Mouse (Mus musculus) midbrain, postnatal 0 days (tissue): ENCODE measurements at regions not wholly inside any gene's neighbourhood (a gene's known extent, or its start where the extent isn't known, plus 50 kb on each side); places are given as distances from the start of the nearest gene placed in this dataset.

ENCODE experiments used
- ATAC-seq: fragments of 200-750 bp; cut with Nextera tagmentation; 2 replicates; pipeline ENCODE4 v1.8.0; 2017; ENCODE audit warnings: moderate number of reproducible peaks, mild to moderate bottlenecking, moderate TSS enrichment, moderate library complexity; ENCODE audit not compliant: low FRiP score
- DNase-seq: peaks from one replicate; pipeline ENCODE4 v3.0.0-alpha.2; 2015; ENCODE audit warnings: low spot score
- H3K27ac ChIP-seq: fragments of 300-500 bp; sonication (generic); 2 replicates; pipeline ENCODE4 v1.5.1; 2014; ENCODE audit warnings: low read depth, mild to moderate bottlenecking, low read length, mixed read lengths
- H3K27me3 ChIP-seq: fragments of 300-500 bp; sonication (generic); 2 replicates; pipeline ENCODE4 v1.6.1; 2014; ENCODE audit warnings: low read length, control low read depth, mixed read lengths; ENCODE audit not compliant: insufficient read depth
- H3K36me3 ChIP-seq: fragments of 300-500 bp; sonication (generic); 2 replicates; pipeline ENCODE4 v1.6.1; 2014; ENCODE audit warnings: low read length, control low read depth, mixed read lengths; ENCODE audit not compliant: insufficient read depth
- H3K4me1 ChIP-seq: fragments of 300-500 bp; sonication (generic); 2 replicates; pipeline ENCODE4 v1.6.1; 2014; ENCODE audit warnings: mild to moderate bottlenecking, control low read depth, antibody characterized with exemption, low read length, mixed read lengths; ENCODE audit not compliant: insufficient read depth
- H3K4me2 ChIP-seq: fragments of 300-500 bp; sonication (generic); 2 replicates; pipeline ENCODE4 v1.6.1; 2014; ENCODE audit warnings: low read depth, mild to moderate bottlenecking, low read length, mixed read lengths; ENCODE audit not compliant: poor library complexity, severe bottlenecking
- H3K4me3 ChIP-seq: fragments of 300-500 bp; sonication (generic); 2 replicates; pipeline ENCODE4 v1.5.1; 2014; ENCODE audit warnings: low read depth, mild to moderate bottlenecking, low read length, moderate library complexity
- H3K9ac ChIP-seq: fragments of 300-500 bp; sonication (generic); replicated peaks from 2 replicates; pipeline ENCODE4 v1.6.1; 2014; ENCODE audit warnings: mild to moderate bottlenecking, low read length, moderate library complexity, mixed read lengths; ENCODE audit not compliant: poor library complexity, severe bottlenecking
- H3K9me3 ChIP-seq: fragments of 300-500 bp; sonication (generic); 2 replicates; pipeline ENCODE4 v1.6.1; 2016; ENCODE audit warnings: low read length, control low read depth
- CTCF ChIP-seq: IDR thresholded peaks from 2 replicates; pipeline ENCODE4 v1.5.1; 2016; ENCODE audit warnings: antibody characterized with exemption, mild to moderate bottlenecking
- WGBS: fragments of 180-500 bp; shearing (Covaris S2); extraction: QIAGEN DNeasy Blood & Tissue Kit; methylation state at CpG from one replicate; pipeline ENCODE4 v1.1.7; 2014; 5-methylcytosine and 5-hydroxymethylcytosine counted together

DNA sequence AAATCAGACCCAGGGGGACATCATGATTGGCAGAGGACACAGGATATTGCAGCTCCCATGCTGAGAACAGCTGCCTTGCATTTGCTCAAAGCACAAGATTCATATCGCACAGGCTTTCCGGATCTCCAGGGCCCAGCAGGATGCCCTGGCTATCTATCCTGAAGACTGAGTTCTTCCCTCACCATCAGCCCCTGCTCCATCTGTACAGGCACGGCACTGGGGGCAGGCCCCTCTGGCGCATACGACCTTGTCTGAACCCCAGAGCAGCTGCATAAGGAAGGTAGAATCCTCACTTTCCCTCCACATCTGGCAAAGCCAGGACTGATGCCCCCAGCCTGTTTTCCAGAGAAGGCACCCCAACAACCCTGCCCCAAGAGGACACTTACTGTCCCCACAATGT, 266.8 kb downstream of the Tns1 start:
- no peaks in the 10 kb centered on the region for H3K27me3 ChIP-seq
- no peak overlapping the region for H3K9ac ChIP-seq
- H3K36me3 ChIP-seq: no peaks in the 10 kb centered on the region
- no peak overlapping the region for H3K27ac ChIP-seq
- no peak overlapping the region for H3K4me3 ChIP-seq
- no peaks in the 10 kb centered on the region for H3K4me1 ChIP-seq
- TF ChIP-seq CTCF: no peak
- peak; percentile 32 for DNase-seq
- 67% methylated on average over 5 of the region's 5 CpGs for WGBS
- no peak for ATAC-seq
- H3K9me3 ChIP-seq: no peaks in the 10 kb centered on the region
- H3K4me2 ChIP-seq: no peak overlapping the region

DNA sequence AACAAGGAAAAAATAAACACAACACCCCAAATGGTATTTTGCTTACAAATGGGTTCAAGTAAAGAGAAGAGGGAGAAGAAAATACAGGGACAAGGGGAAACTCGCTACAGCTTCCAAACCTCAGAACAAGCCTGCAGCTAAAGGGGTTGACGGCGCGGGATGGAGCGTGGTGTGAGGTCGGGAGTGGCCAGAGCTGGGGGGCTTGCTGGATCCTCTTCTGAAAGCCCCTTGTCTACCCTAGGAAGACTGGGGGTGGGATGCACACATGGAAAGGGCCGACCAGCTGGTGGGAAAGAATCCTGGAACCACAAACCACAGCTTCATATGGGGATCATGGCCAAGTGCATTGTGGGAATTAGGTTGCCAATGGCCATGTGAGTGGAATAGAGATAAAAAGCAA, 267.4 kb downstream of the Tns1 start:
- no peaks in the 10 kb centered on the region for H3K9me3 ChIP-seq
- H3K27me3 ChIP-seq: no peaks in the 10 kb centered on the region
- TF ChIP-seq CTCF: no peak
- DNase-seq (no peak), ATAC-seq (no peak)
- no peak overlapping the region for H3K9ac ChIP-seq
- H3K27ac ChIP-seq: no peak overlapping the region
- 94% methylated on average over 7 of the region's 7 CpGs for WGBS
- no peak overlapping the region for H3K4me3 ChIP-seq
- no peaks in the 10 kb centered on the region for H3K4me1 ChIP-seq
- no peaks in the 10 kb centered on the region for H3K36me3 ChIP-seq
- H3K4me2 ChIP-seq: no peak overlapping the region

GRCm38 (mm10) chr1:73855306-73855705, 268.9 kb downstream of the Tns1 start:
- 95% methylated on average over 4 of the region's 4 CpGs for WGBS

DNA sequence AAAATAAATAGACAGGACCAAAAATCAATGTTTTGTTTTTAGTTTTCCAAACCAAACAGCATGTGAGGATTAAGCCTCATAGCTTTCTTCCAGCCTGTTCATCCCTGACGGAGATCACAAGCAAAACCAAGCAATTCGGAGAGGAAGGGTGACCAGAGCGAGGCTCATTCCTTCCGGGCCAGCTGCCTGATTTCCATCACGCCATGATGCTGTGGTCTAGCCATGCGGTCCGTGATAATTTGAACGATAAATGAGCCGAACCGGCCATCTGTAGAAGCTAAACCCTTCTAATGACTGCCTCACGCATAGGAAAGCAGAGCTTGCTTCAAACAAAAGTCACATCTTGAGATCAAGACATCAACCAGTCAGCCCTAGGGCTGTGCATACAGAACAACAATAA, 270.4 kb downstream of the Tns1 start:
- H3K27me3 ChIP-seq: no peaks in the 10 kb centered on the region
- no peaks in the 10 kb centered on the region for H3K36me3 ChIP-seq
- no peak overlapping the region for H3K4me2 ChIP-seq
- TF ChIP-seq CTCF: no peak
- no peak overlapping the region for H3K9ac ChIP-seq
- H3K9me3 ChIP-seq: no peaks in the 10 kb centered on the region
- H3K4me3 ChIP-seq: no peak overlapping the region
- no peak overlapping the region for H3K27ac ChIP-seq
- DNase-seq (peak; percentile 72), ATAC-seq (0 out of 2 replicates have a peak, but pooled peaks have one; percentile 18)
- no peaks in the 10 kb centered on the region for H3K4me1 ChIP-seq
- WGBS: 40% methylated on average over 11 of the region's 11 CpGs

More at GRCm38 (mm10) chr1:73855306-73855705, 268.9 kb downstream of the Tns1 start:
- ATAC-seq (no peak), DNase-seq (no peak)
- H3K27me3 ChIP-seq: no peaks in the 10 kb centered on the region
- no peak overlapping the region for H3K4me3 ChIP-seq
- H3K27ac ChIP-seq: no peak overlapping the region
- H3K4me1 ChIP-seq: no peaks in the 10 kb centered on the region
- no peak overlapping the region for H3K4me2 ChIP-seq
- no peaks in the 10 kb centered on the region for H3K9me3 ChIP-seq
- no peak for TF ChIP-seq CTCF
- H3K9ac ChIP-seq: no peak overlapping the region
- H3K36me3 ChIP-seq: no peaks in the 10 kb centered on the region

GRCm38 (mm10) chr1:73850173-73851014, 273.9 kb downstream of the Tns1 start:
- WGBS: 27% methylated on average over 11 of the region's 11 CpGs
- Histone ChIP-seq H3K27ac (no peak overlapping the region), H3K4me3 (no peak overlapping the region), H3K36me3 (no peaks in the 10 kb centered on the region), H3K9ac (no peak overlapping the region), H3K4me1 (no peaks in the 10 kb centered on the region), H3K27me3 (no peaks in the 10 kb centered on the region; the same call in 1 of the 2 replicates), H3K9me3 (no peaks in the 10 kb centered on the region), H3K4me2 (no peak overlapping the region)
- TF ChIP-seq CTCF: no peak
- DNase-seq (peak; percentile 89), ATAC-seq (0 out of 2 replicates have a peak, but pooled peaks have one; percentile 27)

DNA sequence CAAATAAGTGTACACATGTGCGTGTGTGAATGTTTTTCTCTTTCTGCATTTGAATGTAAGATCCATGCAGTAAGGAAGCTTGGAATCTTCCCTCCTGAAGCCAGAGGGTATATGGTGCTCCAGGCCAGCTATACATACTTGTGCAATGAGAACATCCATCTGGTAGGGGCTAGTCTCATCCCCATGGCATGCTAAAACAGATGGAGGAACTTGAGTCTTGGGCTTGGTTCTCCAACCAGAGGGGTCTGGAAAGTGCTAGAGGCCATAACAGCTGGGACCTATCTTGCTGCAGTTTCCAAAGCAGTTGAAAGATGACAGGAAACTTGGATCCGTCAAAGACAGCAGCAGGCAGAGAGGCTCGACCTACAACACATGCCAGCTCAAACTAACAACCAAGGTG, 275.9 kb downstream of the Tns1 start:
- no peak for TF ChIP-seq CTCF

More for the DNA sequence above, 275.9 kb downstream of the Tns1 start:
- Histone ChIP-seq H3K27me3 (no peaks in the 10 kb centered on the region; the same call in 1 of the 2 replicates), H3K9ac (no peak overlapping the region), H3K9me3 (no peaks in the 10 kb centered on the region), H3K36me3 (no peaks in the 10 kb centered on the region), H3K4me1 (no peaks in the 10 kb centered on the region), H3K4me3 (no peak overlapping the region), H3K4me2 (no peak overlapping the region), H3K27ac (no peak overlapping the region)
- 86% methylated on average over 3 of the region's 3 CpGs for WGBS
- no peak for DNase-seq
- no peak for ATAC-seq
